Mouse (Mus musculus): ENCODE data around the gene Dnaaf3. TPM values are rescaled to one million over a fixed set of nuclear protein-coding genes. Genes with fewer than 3 reads are reported as not detected.

Gene Dnaaf3
- total RNA-seq, 1 experiment from 2014 or later = 0.91 TPM

- peak; percentile 32 for DNase-seq
These were observed 34.0 kb downstream of the Dnaaf3 start for GRCm38 (mm10) chr7:4498251-4498650.

GRCm38 (mm10) chr7:4497271-4497903 lies 34.9 kb downstream of the Dnaaf3 start:
- no peak for DNase-seq

DNA sequence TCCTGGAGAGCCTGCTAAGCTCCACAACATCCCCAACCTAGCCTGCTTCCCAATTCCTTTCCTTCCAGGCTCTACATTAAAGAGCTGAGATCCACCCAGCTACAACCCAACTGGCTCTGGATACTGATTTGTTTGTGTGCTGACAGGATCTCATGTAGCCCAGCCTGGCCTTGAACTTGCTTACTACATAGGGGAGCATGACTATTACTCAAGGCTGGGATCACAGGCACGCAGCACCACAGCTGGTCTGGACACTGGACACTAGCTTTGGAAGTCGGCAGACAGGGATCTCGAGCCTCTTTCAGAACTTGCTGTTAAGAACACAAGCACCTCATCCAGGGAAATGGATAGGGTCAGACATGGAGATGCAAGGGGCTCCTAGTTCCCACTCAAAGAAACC lies 35.8 kb downstream of the Dnaaf3 start:
- no peak for DNase-seq

GRCm38 (mm10) chr7:4493991-4494390 lies 38.3 kb downstream of the Dnaaf3 start:
- no peak for DNase-seq

GRCm38 (mm10) chr7:4492284-4493224 lies 39.7 kb downstream of the Dnaaf3 start:
- DNase-seq = no peak

- DNase-seq = no peak
These were observed 40.9 kb downstream of the Dnaaf3 start for GRCm38 (mm10) chr7:4491308-4491707.

- DNase-seq = no peak
These were observed 50.0 kb downstream of the Dnaaf3 start for GRCm38 (mm10) chr7:4482281-4482680.

DNA sequence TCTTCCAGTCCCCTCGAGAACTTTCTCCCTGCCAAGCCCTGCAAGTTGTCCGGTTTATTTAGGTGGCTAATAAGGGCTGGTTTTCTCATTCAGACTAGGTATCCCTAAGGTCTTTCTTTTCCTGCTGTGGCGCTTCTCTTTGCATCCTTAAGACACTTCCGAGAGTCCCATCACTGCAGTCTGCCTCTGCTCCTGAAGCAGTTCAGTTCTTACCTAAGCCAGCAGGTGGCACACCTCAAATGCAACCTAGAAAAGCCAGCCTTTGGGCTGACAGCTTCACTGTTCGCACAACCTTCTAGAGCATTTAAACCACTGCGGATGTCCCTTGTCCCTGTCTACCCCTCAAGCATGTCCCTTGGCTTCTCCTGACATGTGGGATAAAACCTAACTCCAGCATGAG lies 52.6 kb downstream of the Dnaaf3 start:
- no peak for DNase-seq

DNA sequence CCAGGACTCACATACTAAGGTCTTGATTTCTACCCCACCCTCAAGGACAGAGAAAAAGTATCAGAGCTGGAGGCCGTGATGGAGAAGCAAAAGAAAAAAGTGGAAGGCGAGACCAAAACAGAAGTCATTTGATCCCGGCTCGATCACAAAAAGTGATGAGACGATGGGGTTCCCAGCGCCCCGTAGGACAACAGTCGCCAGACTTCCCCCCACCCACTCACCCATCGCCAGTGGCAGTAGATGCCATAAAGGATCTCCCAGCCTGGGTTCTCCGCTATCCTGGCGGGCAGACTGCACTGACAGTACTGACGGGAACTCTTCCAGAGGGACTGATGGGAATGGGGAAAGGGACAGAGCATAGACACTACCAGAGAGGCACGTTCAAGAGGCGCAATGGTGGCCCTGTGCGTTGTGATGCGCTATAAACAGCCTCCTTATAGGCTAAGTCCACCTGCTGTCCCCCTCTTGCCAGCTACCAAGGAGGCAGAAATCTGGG lies 53.4 kb downstream of the Dnaaf3 start:
- DNase-seq = no peak

GRCm38 (mm10) chr7:4478021-4478795 lies 54.0 kb downstream of the Dnaaf3 start:
- DNase-seq = peak; percentile 69

GRCm38 (mm10) chr7:4473940-4474339 lies 58.3 kb downstream of the Dnaaf3 start:
- no peak for DNase-seq

Small RNA genes lying within 50 kb of the gene (microRNA-seq; reads per million reads assigned to microRNA genes)
- gene Gm23577 = 0 reads per million in 2 experiments

Other genes starting within 250 kb of the Dnaaf3 start
- 0.21 TPM in 1 of 2 replicates, not detected in the other for gene Ncr1, start 194.7 kb downstream of the Dnaaf3 start, total RNA-seq (2021)
- gene Gp6, start 134.7 kb downstream of the Dnaaf3 start, total RNA-seq (2021) = not detected in 2 replicates
- gene Rdh13, start 86.8 kb downstream of the Dnaaf3 start, total RNA-seq (2021) = 17.3 and 19.0 TPM in 2 replicates
- 8.0 and 10.1 TPM in 2 replicates for gene Eps8l1, start 71.8 kb downstream of the Dnaaf3 start, total RNA-seq (2021)
- 94.4 and 98.3 TPM in 2 replicates for gene Ppp1r12c, start 30.8 kb downstream of the Dnaaf3 start, total RNA-seq (2021)
- 0.94 and 2.2 TPM in 2 replicates for gene Tnnt1, start 16.1 kb downstream of the Dnaaf3 start, total RNA-seq (2021)
- 0.85 TPM in 1 of 2 replicates, not detected in the other for gene Tnni3, start 8.2 kb downstream of the Dnaaf3 start, total RNA-seq (2021)
- gene Syt5, start 15.1 kb upstream of the Dnaaf3 start, total RNA-seq (2021) = 7.0 and 8.9 TPM in 2 replicates
- gene Ptprh, start 71.6 kb upstream of the Dnaaf3 start, total RNA-seq (2021) = not detected in 2 replicates
- 9.3 and 10.2 TPM in 2 replicates for gene Tmem86b, start 99.0 kb upstream of the Dnaaf3 start, total RNA-seq (2021)
- 98.1 and 99.6 TPM in 2 replicates for gene Ppp6r1, start 126.6 kb upstream of the Dnaaf3 start, total RNA-seq (2021)
- gene Hspbp1, start 152.6 kb upstream of the Dnaaf3 start, total RNA-seq (2021) = 42.2 and 47.8 TPM in 2 replicates
- gene Brsk1, start 158.2 kb upstream of the Dnaaf3 start, total RNA-seq (2021) = 4.2 and 6.5 TPM in 2 replicates
- 0.24 TPM in 1 of 2 replicates, not detected in the other for gene Tmem150b, start 192.8 kb upstream of the Dnaaf3 start, total RNA-seq (2021)
- gene Kmt5c, start 207.7 kb upstream of the Dnaaf3 start, total RNA-seq (2021) = 64.5 and 70.1 TPM in 2 replicates
- gene Cox6b2, start 220.6 kb upstream of the Dnaaf3 start, total RNA-seq (2021) = 9.4 and 10.6 TPM in 2 replicates
- not detected in 2 replicates for gene Fam71e2, start 238.8 kb upstream of the Dnaaf3 start, total RNA-seq (2021)

All from adrenal gland, postnatal 25 days (tissue).